Mouse (Mus musculus): Measurements from ENCODE around the gene Ralgps1. TPM values are rescaled to one million over a fixed set of nuclear protein-coding genes. Genes with fewer than 3 reads are reported as not detected.

Ralgps1 gene
- polyA plus RNA-seq, 2 experiments: 3.5 to 5.4 TPM

DNA sequence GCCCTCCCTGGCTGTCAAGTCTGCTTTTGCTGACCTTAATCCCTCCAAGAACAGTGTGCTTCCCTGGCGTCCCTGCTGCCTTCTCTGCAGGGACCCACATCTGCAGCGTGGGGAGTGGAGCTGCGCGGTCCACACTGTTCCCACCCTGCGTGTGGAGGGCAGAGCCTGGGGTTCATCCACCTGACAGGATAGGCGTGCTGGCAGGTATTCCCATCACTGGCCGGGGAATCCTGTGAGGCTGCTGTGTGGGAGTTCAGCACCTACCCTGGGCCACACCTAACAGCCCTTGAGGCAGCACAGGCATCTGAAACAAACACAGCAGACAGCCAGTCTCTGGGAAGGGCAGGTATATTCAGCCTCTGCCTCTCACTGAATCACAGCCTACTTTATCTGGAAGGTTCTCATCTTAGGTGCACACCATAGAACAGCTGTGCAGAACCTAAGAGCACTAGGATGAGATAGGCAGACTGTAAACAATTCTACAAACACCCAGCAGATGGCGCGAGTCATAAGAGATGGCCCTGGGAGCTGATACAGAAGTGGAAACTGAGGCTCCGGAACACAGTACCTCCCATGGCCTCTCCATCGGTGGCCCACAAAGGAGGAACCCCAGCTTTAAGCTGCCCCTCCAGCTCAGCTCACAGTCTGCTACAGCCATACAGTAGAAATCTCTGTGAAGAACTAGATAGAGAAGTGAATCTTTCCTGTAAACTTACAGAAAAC, 152.2 kb downstream of the Ralgps1 start:
- Histone ChIP-seq H3K36me3 (ENCODE audit: control insufficient read depth, insufficient read depth, low read length) (peaks cover 25% of the 10 kb centered on the region), H3K27ac (replicated peaks; ENCODE audit: low read depth, low read length) (no peak overlapping the region), H3K9ac (ENCODE audit: low read depth, low read length, severe bottlenecking) (peak overlapping the region; percentile 31; the same call in 1 of the 2 replicates), H3K9me3 (ENCODE audit: control insufficient read depth, low read length) (no peaks in the 10 kb centered on the region), H3K27me3 (ENCODE audit: control insufficient read depth, insufficient read depth, low read length) (no peaks in the 10 kb centered on the region), H3K4me2 (replicated peaks; ENCODE audit: low read depth, low read length, severe bottlenecking) (peak overlapping the region; percentile 21), H3K4me3 (replicated peaks; ENCODE audit: low read length) (no peak overlapping the region), H3K4me1 (ENCODE audit: control insufficient read depth, insufficient read depth, low read length) (peaks cover 56% of the 10 kb centered on the region)
- no peak for ATAC-seq (ENCODE audit: low FRiP score, low read depth)
- no peak for TF ChIP-seq POLR2A (IDR thresholded peaks at IDR 0.05; ENCODE audit: borderline replicate concordance, extremely low read depth, insufficient read depth, insufficient read length)
- 62% methylated on average over 11 of the region's 11 CpGs for WGBS
- peak; percentile 55 for DNase-seq (ENCODE audit: low spot score)

DNA sequence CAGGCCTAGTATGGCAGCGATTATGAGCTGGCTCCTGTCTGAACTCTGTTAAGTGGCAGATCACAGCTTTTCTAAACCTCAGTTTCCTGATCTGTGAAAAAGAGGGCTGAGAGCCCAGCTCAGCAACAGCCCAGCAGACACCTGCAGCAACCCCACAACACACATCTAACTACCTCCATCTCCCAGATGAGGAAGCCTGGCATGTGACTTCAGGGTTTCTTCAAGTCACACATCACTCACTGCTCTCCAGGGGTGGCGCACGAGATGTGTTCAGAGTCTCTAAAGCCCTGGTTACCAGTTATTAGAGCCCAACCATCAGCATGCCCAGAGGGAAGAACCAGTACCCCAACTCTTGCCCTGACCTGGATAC, 153.9 kb downstream of the Ralgps1 start:
- peak overlapping the region; percentile 85 for H3K4me2 ChIP-seq (replicated peaks; ENCODE audit: low read depth, low read length, severe bottlenecking)

DNA sequence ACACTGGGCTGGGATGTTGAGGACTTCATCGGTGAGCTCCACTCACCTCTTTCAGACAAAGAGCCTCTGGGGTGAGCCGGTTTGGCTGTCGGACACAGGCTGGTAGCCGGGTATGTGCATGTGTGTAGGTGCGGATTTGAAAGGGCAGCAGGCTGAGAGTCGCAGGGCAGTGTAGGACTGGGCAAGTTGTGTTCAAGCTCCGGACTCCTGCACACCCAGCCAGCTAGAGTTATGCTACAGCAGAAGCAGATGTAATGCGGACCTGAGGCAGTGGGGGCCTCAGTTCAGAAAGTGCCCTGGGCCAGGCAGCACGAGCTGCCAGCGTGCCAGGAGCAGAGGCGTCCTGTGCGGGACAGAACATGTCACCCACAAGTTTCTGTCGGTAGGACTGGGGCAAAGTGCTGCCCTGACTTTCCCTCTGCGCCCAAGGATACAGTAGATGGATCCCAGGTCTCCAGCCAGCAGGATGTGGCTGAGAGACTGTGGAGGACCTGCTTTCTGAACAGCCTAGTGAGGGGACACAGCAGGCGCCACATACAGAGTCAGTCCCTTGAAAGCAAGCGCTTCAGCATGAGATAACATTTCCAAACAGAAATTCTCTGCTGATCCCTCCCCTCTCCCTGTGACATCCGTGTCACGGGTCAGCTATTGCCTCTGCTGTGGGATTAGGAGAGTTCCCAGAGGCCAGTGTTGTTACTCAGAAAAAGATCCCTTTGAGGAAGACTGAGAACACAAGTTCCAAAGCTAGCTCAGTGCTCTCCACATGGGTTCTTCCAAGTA, 154.5 kb downstream of the Ralgps1 start:
- peaks cover 53% of the 10 kb centered on the region for H3K4me1 ChIP-seq (ENCODE audit: control insufficient read depth, insufficient read depth, low read length)
- TF ChIP-seq POLR2A (IDR thresholded peaks at IDR 0.05; ENCODE audit: borderline replicate concordance, extremely low read depth, insufficient read depth, insufficient read length): no peak
- H3K27me3 ChIP-seq (ENCODE audit: control insufficient read depth, insufficient read depth, low read length): no peaks in the 10 kb centered on the region
- H3K4me2 ChIP-seq (replicated peaks; ENCODE audit: low read depth, low read length, severe bottlenecking): peak overlapping the region; percentile 85
- peak overlapping the region; percentile 74 for H3K9ac ChIP-seq (ENCODE audit: low read depth, low read length, severe bottlenecking)
- WGBS: 11% methylated on average over 18 of the region's 18 CpGs
- no peaks in the 10 kb centered on the region for H3K9me3 ChIP-seq (ENCODE audit: control insufficient read depth, low read length)
- peaks cover 13% of the 10 kb centered on the region for H3K36me3 ChIP-seq (ENCODE audit: control insufficient read depth, insufficient read depth, low read length)
- peak overlapping the region; percentile 60 for H3K4me3 ChIP-seq (replicated peaks; ENCODE audit: low read length)
- H3K27ac ChIP-seq (replicated peaks; ENCODE audit: low read depth, low read length): peak overlapping the region; percentile 87
- no peak for ATAC-seq (ENCODE audit: low FRiP score, low read depth)
- DNase-seq (ENCODE audit: low spot score): no peak

More for the DNA sequence above, 153.9 kb downstream of the Ralgps1 start:
- peak overlapping the region; percentile 60 for H3K4me3 ChIP-seq (replicated peaks; ENCODE audit: low read length)
- H3K4me1 ChIP-seq (ENCODE audit: control insufficient read depth, insufficient read depth, low read length): peaks cover 53% of the 10 kb centered on the region
- H3K36me3 ChIP-seq (ENCODE audit: control insufficient read depth, insufficient read depth, low read length): peaks cover 19% of the 10 kb centered on the region
- no peak for TF ChIP-seq POLR2A (IDR thresholded peaks at IDR 0.05; ENCODE audit: borderline replicate concordance, extremely low read depth, insufficient read depth, insufficient read length)
- WGBS: 40% methylated on average over 3 of the region's 3 CpGs
- H3K27me3 ChIP-seq (ENCODE audit: control insufficient read depth, insufficient read depth, low read length): no peaks in the 10 kb centered on the region
- DNase-seq (ENCODE audit: low spot score) (no peak), ATAC-seq (ENCODE audit: low FRiP score, low read depth) (no peak)
- no peak overlapping the region for H3K27ac ChIP-seq (replicated peaks; ENCODE audit: low read depth, low read length)
- no peaks in the 10 kb centered on the region for H3K9me3 ChIP-seq (ENCODE audit: control insufficient read depth, low read length)
- peak overlapping the region; percentile 74 for H3K9ac ChIP-seq (ENCODE audit: low read depth, low read length, severe bottlenecking)

DNA sequence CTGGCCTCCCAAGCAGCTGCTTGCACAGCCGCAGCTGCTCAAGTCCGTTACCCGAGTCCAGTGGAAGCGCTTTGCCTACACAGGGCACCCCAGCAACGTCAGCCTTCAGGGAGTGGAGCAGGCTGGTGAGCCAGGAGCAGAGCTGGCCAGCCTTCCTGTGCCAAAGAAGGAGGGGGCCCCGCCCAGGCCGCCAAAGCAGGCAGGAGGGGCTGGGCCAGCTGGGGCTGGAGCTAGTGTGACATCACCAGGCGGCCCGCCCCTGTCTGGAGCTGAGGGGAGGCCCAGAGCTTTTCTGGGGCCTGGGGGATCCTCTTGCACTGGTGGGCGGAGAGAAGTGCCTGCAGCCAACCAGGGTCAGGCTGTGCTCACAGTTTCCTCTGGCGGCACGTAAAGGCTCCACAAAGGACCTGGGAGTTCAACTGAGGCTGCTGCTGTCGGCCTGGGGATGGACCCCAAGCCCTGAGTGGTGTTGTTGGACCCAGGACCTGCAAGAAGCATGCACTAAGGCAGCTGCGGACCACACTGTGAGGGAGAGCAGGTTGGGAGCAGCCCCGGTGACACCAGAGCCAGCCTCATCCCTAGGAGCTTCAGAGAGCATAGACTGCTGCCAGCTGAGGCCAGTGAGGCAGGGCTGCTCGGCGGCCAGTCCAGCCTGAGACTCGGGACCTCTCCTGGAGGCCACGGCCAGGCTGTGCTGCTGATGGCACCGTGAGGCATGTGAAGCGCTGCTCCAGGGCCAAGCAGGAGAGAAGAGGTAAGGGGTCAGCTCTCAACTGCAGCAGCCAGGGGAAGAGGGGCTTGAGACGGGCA, 155.4 kb downstream of the Ralgps1 start, which contains the start of gene Angptl2:
Angptl2 (plus strand) TSS at position 370 of the 810 bp plus-strand sequence.
- no peaks in the 10 kb centered on the region for H3K9me3 ChIP-seq (ENCODE audit: control insufficient read depth, low read length)
- ATAC-seq (ENCODE audit: low FRiP score, low read depth) (peak; percentile 96), DNase-seq (ENCODE audit: low spot score) (peak; percentile 97)
- no peak for TF ChIP-seq POLR2A (IDR thresholded peaks at IDR 0.05; ENCODE audit: borderline replicate concordance, extremely low read depth, insufficient read depth, insufficient read length)
- peak within 1 kb of the TSS; percentile 60 for H3K4me3 ChIP-seq (replicated peaks; ENCODE audit: low read length)
- H3K27ac ChIP-seq (replicated peaks; ENCODE audit: low read depth, low read length): peak within 1 kb of the TSS; percentile 87
- H3K9ac ChIP-seq (ENCODE audit: low read depth, low read length, severe bottlenecking): peak within 1 kb of the TSS; percentile 74
- peak within 1 kb of the TSS; percentile 85 for H3K4me2 ChIP-seq (replicated peaks; ENCODE audit: low read depth, low read length, severe bottlenecking)
- no peaks in the 10 kb centered on the region for H3K27me3 ChIP-seq (ENCODE audit: control insufficient read depth, insufficient read depth, low read length)
- H3K36me3 ChIP-seq (ENCODE audit: control insufficient read depth, insufficient read depth, low read length): peaks cover 10% of the 10 kb centered on the region
- peaks cover 46% of the 10 kb centered on the region for H3K4me1 ChIP-seq (ENCODE audit: control insufficient read depth, insufficient read depth, low read length)
- 2% methylated on average over 22 of the region's 22 CpGs for WGBS

Measured in limb, embryonic 14.5 days (tissue).